Mouse (Mus musculus): ENCODE results near the gene Cdh24. TPM values are rescaled to one million over a fixed set of nuclear protein-coding genes. Genes with fewer than 3 reads are reported as not detected.

The Cdh24 gene
- 1 to 10 TPM; 7.0 to 9.6 TPM for total RNA-seq (2021)

DNA sequence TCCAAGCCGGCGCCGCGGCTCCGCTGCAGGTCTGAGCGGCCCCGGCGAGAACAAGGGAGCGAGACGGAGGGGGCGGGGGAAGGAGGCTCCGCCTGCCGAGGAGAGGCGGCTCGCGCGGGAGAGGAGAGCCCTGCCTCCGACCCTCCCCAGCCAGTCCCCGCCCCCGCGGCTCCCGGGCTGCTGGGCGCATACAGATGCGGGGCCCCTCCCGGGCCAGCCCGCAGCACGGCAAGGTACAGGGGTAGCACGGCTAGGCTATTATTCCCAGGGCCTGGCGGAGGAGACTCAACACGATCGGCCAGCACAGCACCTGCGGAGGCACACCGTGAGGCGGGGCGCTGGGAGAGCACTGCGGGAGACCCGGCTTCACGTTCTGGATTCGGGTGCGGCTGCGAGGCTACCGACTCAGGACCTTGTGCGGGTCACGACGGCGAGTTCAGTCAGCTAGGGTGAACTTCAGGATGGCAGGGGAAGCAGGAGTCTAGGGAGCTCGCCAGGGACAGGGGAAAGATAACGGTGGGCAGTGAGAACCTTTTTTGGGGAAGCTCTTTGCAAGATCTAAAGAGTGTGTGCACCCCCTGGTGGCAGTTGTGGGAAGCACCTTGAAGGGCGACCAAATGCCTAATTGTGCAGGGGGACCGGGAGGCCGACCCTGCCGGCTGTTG, at the start of gene Cdh24:
TSS of gene Cdh24 (minus strand) at position 60 of the 665 bp plus-strand sequence.
- peak; percentile 87 to 89 for DNase-seq (ENCODE audit: low spot score in 2 of 2)
- intact Hi-C loops (cut with DNase I), result loop anchor here (2.0 to 5.0 kb wide), 5 partner anchors 34 to 583 kb away; partner anchors contain the start of gene 4931414P19Rik

DNA sequence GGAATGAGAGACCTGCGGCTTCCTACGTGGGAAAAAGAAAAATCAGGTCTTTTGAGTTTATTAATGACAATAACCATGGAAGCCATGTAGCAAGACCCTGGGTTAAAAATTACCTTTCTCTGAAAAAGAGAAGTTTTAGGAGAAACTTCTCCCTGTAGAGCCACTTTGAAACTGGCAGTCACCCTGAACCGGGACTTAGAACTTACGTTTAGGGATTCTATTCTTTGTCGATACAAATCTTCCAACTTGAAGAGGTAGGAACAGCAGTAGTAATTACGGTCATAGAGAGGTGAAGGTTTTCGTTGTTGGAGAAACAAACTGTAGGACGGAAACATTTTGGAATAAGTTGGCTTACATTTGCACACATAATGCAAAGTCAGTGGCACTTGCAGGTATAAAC, 46.1 kb upstream of the Cdh24 start:
- intact Hi-C loops (cut with DNase I), result loop anchor here (5.0 kb wide), 1 partner anchor 35 kb away; no protein-coding TSS in a partner anchor
- no peak for DNase-seq (ENCODE audit: low spot score in 2 of 2)

DNA sequence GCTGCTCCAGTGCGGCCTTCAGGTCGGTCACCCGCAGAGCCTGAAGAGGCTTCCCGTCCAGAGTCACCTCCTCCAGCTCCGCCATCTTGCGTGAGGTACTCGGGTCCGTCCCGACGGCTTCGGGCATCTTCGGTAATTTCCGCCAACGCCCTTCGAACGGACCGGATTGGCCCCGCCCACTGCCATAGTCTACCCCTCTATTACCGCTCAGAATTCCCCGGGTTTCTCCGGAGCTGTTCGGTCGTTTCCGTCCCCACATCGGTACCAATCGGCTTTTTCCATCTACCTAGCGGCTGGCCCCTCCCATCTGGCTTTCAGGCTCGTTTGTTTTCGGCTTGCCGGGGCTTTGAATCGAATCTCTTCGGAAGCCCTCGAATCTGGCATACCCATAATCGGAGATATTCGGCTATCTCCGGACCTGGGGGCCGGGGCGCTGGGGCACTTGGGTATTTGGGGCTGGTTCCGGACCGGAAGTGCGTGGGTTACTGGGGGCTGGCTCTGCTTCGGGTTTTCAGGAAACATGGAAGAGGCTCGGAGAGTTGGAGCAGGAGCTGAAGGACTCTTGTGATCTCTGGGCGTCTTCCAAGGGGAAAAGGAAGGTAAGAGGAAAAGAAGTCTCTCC, 45.5 kb upstream of the Cdh24 start, which contains the start of gene Acin1:
TSS of gene Acin1 (minus strand) at position 410 of the 622 bp plus-strand sequence.
- peak; percentile 100 for DNase-seq (ENCODE audit: low spot score in 2 of 2)
- intact Hi-C loops (cut with DNase I), result loop anchor here (5.0 kb wide), 1 partner anchor 34 kb away; no protein-coding TSS in a partner anchor

DNA sequence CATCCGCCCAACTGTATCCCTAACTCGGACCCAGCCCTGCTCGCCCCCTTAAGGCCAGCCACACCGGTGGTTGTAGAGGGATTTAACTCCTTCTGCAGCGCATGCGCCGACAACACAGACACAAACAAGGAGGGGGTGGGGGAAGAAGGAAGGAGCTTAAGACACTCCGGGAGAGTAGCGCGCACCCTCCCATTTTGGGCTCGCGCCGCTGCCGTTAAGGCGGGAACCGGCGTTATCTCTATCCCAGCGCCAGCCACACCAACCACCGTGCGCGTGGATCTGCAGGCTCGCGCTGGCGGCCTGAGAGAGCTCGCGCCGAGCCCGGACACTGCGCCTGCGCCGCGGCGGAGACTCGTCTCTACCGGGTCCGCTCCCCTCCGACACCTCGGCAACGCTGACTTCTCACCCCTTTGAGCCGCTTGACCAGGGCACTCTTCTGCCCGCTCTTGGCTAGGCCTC, 44.9 kb upstream of the Cdh24 start, which contains the start of gene 1700123O20Rik:
TSS of gene 1700123O20Rik (plus strand) at position 154 of the 459 bp plus-strand sequence.
- no peak for DNase-seq (ENCODE audit: low spot score in 2 of 2)
- intact Hi-C loops (cut with DNase I), result loop anchor here (5.0 kb wide), 1 partner anchor 34 kb away; no protein-coding TSS in a partner anchor

DNA sequence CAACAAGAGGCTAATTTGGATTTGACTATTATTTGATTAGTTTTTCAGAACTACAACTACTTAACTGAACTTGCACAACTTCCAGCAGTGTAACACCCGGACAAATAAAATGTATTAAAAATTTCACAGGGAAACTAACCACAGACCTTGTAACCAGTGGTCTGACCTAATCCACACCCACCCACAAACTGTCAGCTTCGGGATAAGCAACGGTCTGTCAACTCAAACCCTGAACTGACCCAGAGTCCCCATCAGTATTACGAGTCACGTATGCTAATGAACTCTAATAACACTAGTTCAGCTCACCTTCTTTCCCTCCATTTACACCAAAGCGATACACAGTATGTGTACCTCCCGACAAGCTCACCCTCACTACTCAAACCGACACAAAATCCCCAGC, 44.3 kb upstream of the Cdh24 start:
- intact Hi-C loops (cut with DNase I), result loop anchor here (5.0 kb wide), 1 partner anchor 33 kb away; no protein-coding TSS in a partner anchor
- DNase-seq (ENCODE audit: low spot score in 2 of 2), result no peak

DNA sequence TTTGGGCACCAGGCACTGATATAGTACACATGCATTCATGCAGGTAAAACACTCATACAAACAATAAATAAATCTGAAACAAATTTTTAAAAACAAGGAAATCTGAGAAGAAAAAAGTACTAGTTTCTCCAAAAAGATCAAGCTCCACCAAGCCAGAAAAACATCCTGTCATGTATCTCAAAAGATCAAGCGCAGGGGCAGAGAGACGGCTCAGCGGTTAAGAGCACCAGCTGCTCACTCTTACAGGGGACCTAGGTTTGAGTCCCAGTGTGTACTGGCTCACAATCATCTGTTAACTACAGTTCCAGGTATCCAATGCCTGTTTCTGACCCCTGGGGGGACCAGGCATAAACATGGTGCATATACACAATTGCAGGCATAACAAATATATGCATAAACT, 41.2 kb upstream of the Cdh24 start:
- intact Hi-C loops (cut with DNase I), result no loop called here
- no peak for DNase-seq (ENCODE audit: low spot score in 2 of 2)

GRCm38 (mm10) chr14:54678657-54679304, 37.6 kb upstream of the Cdh24 start:
- intact Hi-C loops (cut with DNase I), result no loop called here
- DNase-seq (ENCODE audit: low spot score in 2 of 2), result no peak

GRCm38 (mm10) chr14:54676290-54676689, 35.1 kb upstream of the Cdh24 start:
- intact Hi-C loops (cut with DNase I), result no loop called here

DNA sequence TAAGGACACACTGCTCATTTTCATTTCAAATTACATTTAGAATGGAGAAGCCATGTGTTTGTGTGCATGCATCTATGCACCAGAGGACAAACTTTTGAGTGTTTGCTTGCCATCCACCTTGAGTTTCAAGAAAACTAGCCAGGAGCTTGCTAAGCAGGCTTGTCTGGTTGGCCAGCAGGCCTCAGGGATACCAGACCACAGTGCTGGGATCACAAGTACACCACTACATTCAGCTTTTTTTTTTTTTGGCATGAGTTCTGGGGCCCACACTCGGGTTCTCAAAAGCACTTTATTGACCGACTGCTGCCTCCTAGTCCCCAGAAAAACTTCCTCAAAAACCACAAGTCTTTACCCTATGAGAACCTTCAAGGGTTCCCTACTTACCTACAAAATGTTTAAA, 33.2 kb upstream of the Cdh24 start:
- intact Hi-C loops (cut with DNase I), result no loop called here
- DNase-seq (ENCODE audit: low spot score in 2 of 2), result no peak

More at GRCm38 (mm10) chr14:54676290-54676689, 35.1 kb upstream of the Cdh24 start:
- DNase-seq (ENCODE audit: low spot score in 2 of 2), result no peak

DNA sequence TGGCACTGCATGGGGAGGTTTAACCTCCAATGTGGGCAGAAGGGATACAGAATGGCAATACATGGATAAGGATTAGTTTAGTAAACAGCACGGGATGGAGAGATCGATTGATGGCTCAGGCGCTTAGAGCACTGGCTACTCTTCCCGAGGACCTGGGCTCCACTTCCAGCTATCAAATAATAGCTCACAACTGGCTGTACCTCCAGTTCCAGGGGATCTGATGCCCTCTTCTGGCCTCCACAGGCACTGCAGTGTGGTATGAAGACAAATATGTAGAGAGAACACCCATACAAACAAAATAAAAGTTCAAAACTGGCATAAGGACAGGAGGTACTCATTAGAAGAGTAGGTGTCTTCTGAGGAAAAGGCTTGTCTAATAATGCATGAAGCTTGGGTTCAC, 28.2 kb upstream of the Cdh24 start:
- DNase-seq (ENCODE audit: low spot score in 2 of 2), result no peak

DNA sequence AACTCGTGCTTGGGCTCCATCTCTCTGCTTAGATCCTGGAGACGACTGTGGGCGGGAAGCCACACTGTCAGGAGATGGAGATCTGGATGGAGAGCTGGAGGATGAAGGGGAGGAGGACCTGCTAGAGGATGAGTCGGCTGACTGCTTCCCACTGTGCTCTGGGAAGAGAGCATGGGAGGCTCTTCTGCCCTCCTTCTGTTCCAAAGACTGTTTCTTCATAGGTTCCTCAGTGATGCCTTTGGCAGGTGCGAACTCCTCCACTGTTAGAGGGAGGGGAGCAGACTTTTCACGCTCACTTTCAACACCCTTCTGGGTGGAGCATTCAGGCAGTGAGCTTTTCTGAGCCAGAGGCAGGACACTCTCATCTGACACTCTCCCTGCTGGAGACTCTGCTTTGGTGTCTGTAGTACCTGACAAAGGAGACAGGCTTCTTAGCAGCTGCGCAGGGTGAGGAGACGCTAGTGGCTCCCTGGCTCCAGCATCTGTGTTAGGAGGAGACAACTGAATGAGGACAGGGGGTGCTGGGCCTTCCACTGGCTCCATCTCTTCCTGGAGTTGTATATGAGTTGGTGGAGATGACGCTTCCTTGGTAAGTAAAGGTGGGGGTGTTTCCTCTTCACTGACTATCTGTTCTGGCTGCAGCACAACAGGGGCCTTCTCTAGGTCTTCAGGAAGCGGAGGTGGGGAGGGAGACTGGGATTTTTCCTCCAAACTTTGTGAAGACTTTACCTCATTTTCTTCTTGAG, 23.5 kb upstream of the Cdh24 start:
- intact Hi-C loops (cut with DNase I), result no loop called here
- peak; percentile 60 to 72 for DNase-seq (ENCODE audit: low spot score in 2 of 2)

More for the DNA sequence above, 28.2 kb upstream of the Cdh24 start:
- intact Hi-C loops (cut with DNase I), result no loop called here

- intact Hi-C loops (cut with DNase I), result no loop called here
- DNase-seq (ENCODE audit: low spot score in 2 of 2), result no peak
Observed at GRCm38 (mm10) chr14:54660009-54660408, 18.8 kb upstream of the Cdh24 start.

DNA sequence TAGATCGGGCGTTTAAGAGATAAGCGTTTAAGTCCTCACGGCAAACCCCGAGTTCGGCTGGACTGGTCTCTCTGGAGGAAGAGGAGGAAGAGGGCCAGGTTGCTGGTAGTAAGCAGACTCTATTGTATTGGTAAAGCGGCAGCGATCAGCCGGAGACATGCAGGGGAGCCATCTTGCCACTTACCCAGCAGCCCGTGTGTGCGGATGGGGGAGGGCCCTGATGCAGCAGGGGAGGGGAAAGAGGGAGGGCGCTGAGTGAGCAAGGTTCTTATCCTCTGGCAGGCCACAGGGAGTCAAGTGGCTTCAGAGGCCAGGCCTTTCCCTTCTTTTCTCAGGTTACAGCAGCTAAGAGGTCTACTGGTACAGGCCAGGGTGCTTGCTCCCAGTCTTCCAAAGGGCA, 12.3 kb upstream of the Cdh24 start:
- intact Hi-C loops (cut with DNase I), result loop anchor here (5.0 kb wide), 1 partner anchor 34 kb away; the partner anchor contains the start of genes 1700123O20Rik and Acin1

GRCm38 (mm10) chr14:54652787-54653186, 11.6 kb upstream of the Cdh24 start:
- intact Hi-C loops (cut with DNase I), result loop anchor here (5.0 kb wide), 1 partner anchor 35 kb away; the partner anchor contains the start of genes 1700123O20Rik and Acin1
- DNase-seq (ENCODE audit: low spot score in 2 of 2), result no peak

More for the DNA sequence above, 12.3 kb upstream of the Cdh24 start:
- DNase-seq (ENCODE audit: low spot score in 2 of 2), result peak; percentile 81 to 83

DNA sequence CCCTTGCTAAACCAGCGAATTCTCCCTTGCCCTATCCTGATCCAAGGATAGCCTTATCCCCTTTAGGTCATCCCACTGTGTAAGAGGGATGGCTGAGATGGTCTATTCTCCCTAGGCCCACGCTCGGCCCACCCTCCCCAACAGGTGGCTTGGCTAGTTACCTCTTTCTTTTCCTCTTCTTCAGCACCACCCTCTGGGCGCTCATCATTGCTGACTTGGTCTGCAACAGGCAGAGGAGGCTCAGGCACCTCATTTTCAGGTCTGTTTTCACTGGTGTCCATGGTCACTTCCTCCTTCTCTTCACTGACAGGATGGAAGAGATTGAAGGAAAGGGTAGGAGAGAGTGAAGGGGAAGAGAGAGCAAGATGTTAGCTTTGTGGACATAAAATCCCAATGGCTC, 10.4 kb upstream of the Cdh24 start:
- intact Hi-C loops (cut with DNase I), result loop anchor here (1.0 to 5.0 kb wide), 2 partner anchors 36 to 50 kb away; partner anchors contain the start of genes 1700123O20Rik and Acin1
- no peak for DNase-seq (ENCODE audit: low spot score in 2 of 2)

- peak; percentile 65 to 74 for DNase-seq (ENCODE audit: low spot score in 2 of 2)
- intact Hi-C loops (cut with DNase I), result loop anchor here (1.0 to 5.0 kb wide), 2 partner anchors 36 to 50 kb away; partner anchors contain the start of genes 1700123O20Rik and Acin1
Observed at GRCm38 (mm10) chr14:54650621-54651454, 9.7 kb upstream of the Cdh24 start.

GRCm38 (mm10) chr14:54647900-54648299, 6.7 kb upstream of the Cdh24 start:
- DNase-seq (ENCODE audit: low spot score in 2 of 2), result no peak
- intact Hi-C loops (cut with DNase I), result no loop called here
